Mouse (Mus musculus): ENCODE data around the gene Klc2. TPM values are rescaled to one million over a fixed set of nuclear protein-coding genes. Genes with fewer than 3 reads are reported as not detected.
"Not testable (repeated sequence)": the region's sequence is repeated elsewhere in the genome, so short reads cannot be mapped to it uniquely, and the experiment has no call there.

The Klc2 gene
- 73.7 and 80.2 TPM in 2 replicates for polyA plus RNA-seq (2015; fragmentation: Nextera tagmentation; extraction: Ambion mirVana)

DNA sequence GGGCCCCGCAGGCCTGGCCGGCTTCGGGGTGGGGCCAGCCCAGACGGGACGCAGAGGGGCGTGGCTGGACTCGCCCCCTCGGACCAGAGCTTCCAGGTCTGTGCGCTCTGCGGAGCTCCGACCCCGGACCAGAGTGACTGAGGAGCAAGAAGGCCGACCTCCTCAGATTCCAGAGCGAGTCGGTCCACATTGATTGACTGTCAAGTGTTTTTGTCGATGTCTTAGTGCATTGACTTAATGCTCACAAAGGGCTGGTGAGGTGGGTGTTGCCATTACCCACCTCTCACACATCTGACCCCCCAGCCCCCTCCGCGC lies at the start of gene Klc2:
TSS of gene Klc2 (minus strand) at position 177 of the 315 bp plus-strand sequence.
- Histone ChIP-seq H3K27me3 (no peaks in the 10 kb centered on the region), H3K4me2 (peak within 1 kb of the TSS; percentile 89), H3K9ac (peak within 1 kb of the TSS; percentile 94), H3K4me1 (replicated peaks) (peaks cover 26% of the 10 kb centered on the region), H3K4me3 (peak within 1 kb of the TSS; percentile 88), H3K27ac (replicated peaks) (peak within 1 kb of the TSS; percentile 95), H3K9me3 (no peaks in the 10 kb centered on the region), H3K36me3 (peaks cover 23% of the 10 kb centered on the region)
- WGBS = under 1% methylated on average over 18 of the region's 18 CpGs
- ATAC-seq (ENCODE audit: low read depth) = no peak; the same call in 1 of the 2 replicates

DNA sequence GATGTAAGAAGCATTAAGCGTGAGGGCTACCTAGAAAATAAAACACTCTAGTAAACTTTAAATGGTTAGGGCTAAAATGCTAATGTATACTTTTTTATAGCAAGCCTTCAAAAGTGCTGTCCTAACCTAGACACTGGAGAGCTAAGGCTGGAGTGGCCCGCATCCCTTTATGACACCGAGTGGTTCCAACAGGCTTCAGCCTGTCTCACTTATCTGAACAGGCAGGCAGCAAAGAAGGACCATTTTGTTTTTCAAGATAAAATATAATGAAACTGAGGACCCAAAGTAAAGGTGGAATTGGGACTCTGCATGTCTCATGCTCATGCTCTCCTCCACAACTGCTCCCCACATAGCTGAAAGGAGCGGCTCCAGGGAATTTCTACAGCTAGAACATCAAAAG lies 49.1 kb upstream of the Klc2 start:
- H3K36me3 ChIP-seq = peaks cover 15% of the 10 kb centered on the region; the same call in 1 of the 2 replicates
- H3K27me3 ChIP-seq = no peaks in the 10 kb centered on the region
- no peak for ATAC-seq (ENCODE audit: low read depth)
- H3K27ac ChIP-seq (replicated peaks) = no peak overlapping the region
- no peaks in the 10 kb centered on the region for H3K9me3 ChIP-seq
- H3K4me3 ChIP-seq = no peak overlapping the region
- 90% methylated on average over 4 of the region's 4 CpGs for whole genome bisulfite sequencing
- H3K4me2 ChIP-seq = no peak overlapping the region
- H3K9ac ChIP-seq = no peak overlapping the region
- H3K4me1 ChIP-seq (replicated peaks) = no peaks in the 10 kb centered on the region

DNA sequence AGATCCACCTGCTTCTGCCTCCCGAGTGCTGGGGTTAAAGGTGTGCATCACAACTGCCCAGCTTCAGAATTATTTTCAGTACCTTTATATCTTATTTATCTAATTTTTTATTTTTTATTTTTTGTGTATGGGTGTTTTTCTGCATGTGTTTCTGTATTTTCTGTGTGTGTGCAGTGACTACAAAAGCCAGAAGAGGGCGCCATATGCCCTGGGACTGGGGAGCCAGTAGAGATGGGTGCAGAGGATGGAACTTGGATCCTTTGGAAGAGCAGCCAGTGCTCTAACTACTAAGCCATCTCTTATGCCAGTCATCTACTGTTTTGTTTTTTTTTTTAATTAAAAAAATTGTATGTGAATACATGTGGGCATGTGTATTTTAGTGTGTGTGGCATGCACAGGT lies 46.0 kb upstream of the Klc2 start:
- peaks cover 25% of the 10 kb centered on the region for H3K36me3 ChIP-seq
- ATAC-seq (ENCODE audit: low read depth) = no peak
- no peak overlapping the region for H3K27ac ChIP-seq (replicated peaks)
- no peaks in the 10 kb centered on the region for H3K9me3 ChIP-seq
- H3K9ac ChIP-seq = no peak overlapping the region
- H3K27me3 ChIP-seq = no peaks in the 10 kb centered on the region
- H3K4me2 ChIP-seq = no peak overlapping the region
- 61% methylated on average over 2 of the region's 2 CpGs for WGBS
- H3K4me3 ChIP-seq = no peak overlapping the region
- H3K4me1 ChIP-seq (replicated peaks) = no peaks in the 10 kb centered on the region

DNA sequence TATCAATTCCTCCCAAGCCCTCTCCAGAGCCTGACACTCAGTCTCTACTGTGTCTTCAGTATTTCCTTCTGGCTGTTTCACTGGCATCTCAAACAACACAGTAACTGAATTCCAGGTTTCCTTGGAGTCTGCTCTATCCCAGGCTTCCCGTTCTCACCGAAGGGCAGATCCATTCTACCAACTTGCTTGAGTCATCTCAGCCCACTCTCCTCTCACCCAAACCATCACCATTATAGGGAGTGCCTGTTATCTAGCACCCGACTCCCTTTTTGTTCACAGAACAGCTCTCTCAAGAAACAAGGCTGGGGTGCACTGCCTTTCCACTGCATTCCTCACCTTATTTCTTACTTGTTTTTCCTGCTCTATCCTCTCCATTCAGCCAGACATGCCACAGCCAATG lies 43.6 kb upstream of the Klc2 start:
- no peak overlapping the region for H3K27ac ChIP-seq (replicated peaks)
- H3K9me3 ChIP-seq = no peaks in the 10 kb centered on the region
- H3K9ac ChIP-seq = no peak overlapping the region
- ATAC-seq (ENCODE audit: low read depth) = no peak
- H3K27me3 ChIP-seq = no peaks in the 10 kb centered on the region
- no peak overlapping the region for H3K4me2 ChIP-seq
- WGBS = 92% methylated on average over 3 of the region's 3 CpGs
- no peak overlapping the region for H3K4me3 ChIP-seq
- H3K36me3 ChIP-seq = peaks cover 28% of the 10 kb centered on the region
- no peaks in the 10 kb centered on the region for H3K4me1 ChIP-seq (replicated peaks)

DNA sequence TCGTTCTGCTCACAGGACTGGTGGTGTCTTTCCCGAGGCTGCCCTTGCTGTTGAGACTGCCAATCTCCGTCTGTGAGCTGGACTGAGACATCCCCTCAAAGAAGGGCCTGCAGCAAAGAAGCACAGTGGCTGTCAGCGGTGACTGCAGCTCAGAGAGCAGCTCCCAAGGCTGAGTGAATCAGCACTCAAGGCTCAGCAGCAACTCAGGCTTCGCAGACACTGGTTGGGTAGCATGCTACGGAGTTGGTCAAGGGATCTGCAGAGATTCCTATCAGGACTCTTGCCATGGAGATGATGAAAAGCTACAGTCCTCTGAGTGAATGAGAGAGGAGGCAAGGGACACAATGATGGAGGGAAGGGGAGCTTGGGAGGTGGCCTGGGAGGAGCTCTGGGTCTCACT lies 33.9 kb upstream of the Klc2 start:
- Histone ChIP-seq H3K4me2 (no peak overlapping the region), H3K4me3 (no peak overlapping the region), H3K36me3 (peaks cover 46% of the 10 kb centered on the region), H3K27me3 (no peaks in the 10 kb centered on the region), H3K4me1 (replicated peaks) (0 out of 2 replicates have a peak, but pooled peaks cover 3% of the 10 kb centered on the region), H3K27ac (replicated peaks) (0 out of 2 replicates have a peak overlapping the region, but pooled peaks have one; percentile 6), H3K9me3 (no peaks in the 10 kb centered on the region), H3K9ac (no peak overlapping the region)
- no peak for ATAC-seq (ENCODE audit: low read depth)
- 88% methylated on average over 6 of the region's 6 CpGs for WGBS

DNA sequence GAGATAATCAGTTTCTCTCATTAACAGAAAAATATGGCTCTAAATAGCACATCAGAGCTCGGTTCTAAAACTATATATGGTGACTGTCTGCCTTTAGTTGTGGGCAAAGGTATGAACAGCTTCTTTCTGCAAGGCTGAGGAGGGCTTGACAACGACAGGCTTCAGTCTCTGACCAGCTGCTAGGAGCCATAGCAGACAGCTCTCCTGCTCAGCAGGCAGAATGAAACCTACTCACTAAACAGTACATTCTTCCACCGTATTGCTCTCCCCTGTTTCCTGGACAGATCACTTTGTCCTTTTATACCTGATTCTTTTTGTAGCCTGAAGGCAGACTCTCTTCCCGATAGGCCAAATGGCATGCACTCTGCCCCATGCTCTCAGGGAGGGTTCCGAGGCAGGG lies 33.4 kb upstream of the Klc2 start:
- H3K4me3 ChIP-seq = no peak overlapping the region
- no peak overlapping the region for H3K9ac ChIP-seq
- H3K36me3 ChIP-seq = peaks cover 46% of the 10 kb centered on the region
- WGBS = 83% methylated on average over 5 of the region's 5 CpGs
- peak; percentile 27 for ATAC-seq (ENCODE audit: low read depth)
- no peak overlapping the region for H3K4me2 ChIP-seq
- H3K27me3 ChIP-seq = no peaks in the 10 kb centered on the region
- H3K9me3 ChIP-seq = no peaks in the 10 kb centered on the region
- 0 out of 2 replicates have a peak, but pooled peaks cover 3% of the 10 kb centered on the region for H3K4me1 ChIP-seq (replicated peaks)
- H3K27ac ChIP-seq (replicated peaks) = peak overlapping the region; percentile 6; the same call in 1 of the 2 replicates

DNA sequence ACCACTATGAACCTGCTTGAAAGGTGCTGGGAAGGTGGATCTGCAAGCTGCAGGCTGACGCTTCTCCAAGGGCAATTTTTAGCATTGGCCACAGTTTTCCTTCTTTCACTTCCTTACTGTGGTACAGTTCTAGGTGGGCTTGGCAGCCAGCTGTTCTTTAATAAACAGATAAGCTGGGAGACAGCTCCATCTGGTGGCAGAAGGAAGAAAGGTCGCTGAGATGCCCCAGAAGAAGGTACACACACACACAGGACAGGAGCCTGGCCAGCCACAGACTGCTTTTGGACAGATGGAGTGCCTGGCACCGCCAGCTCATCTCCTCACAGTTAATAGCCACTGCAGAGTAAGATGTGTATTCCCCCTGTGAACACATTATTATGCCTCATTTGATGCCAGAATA lies 33.0 kb upstream of the Klc2 start:
- no peak overlapping the region for H3K9ac ChIP-seq
- WGBS = 32% methylated on average over 3 of the region's 3 CpGs
- no peak overlapping the region for H3K4me2 ChIP-seq
- H3K27ac ChIP-seq (replicated peaks) = peak overlapping the region; percentile 6
- ATAC-seq (ENCODE audit: low read depth) = peak; percentile 74
- no peaks in the 10 kb centered on the region for H3K27me3 ChIP-seq
- H3K9me3 ChIP-seq = no peaks in the 10 kb centered on the region
- peaks cover 48% of the 10 kb centered on the region for H3K36me3 ChIP-seq
- H3K4me3 ChIP-seq = no peak overlapping the region
- H3K4me1 ChIP-seq (replicated peaks) = 0 out of 2 replicates have a peak, but pooled peaks cover 3% of the 10 kb centered on the region

DNA sequence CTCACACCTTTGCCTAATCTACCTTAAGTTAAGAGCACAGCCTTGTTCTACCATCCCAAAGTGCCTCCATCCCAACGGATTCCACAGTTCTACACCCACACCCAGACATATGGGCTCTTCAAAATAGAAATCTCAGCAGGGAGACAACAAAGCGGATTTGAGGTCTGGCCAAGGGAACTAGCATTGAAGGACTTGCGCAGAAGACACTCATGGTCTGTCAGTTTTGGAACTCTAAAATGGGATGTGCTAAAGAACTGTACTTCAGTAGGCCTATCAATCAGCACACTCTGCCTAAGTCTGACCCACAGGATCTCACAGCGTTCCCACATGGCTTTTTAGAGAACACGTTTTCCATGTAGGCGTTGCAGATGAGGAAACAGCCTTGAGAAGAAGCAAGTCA lies 32.0 kb upstream of the Klc2 start:
- ATAC-seq (ENCODE audit: low read depth) = no peak
- Histone ChIP-seq H3K4me2 (no peak overlapping the region), H3K36me3 (peaks cover 48% of the 10 kb centered on the region), H3K4me3 (no peak overlapping the region), H3K9ac (no peak overlapping the region), H3K9me3 (no peaks in the 10 kb centered on the region), H3K4me1 (replicated peaks) (0 out of 2 replicates have a peak, but pooled peaks cover 3% of the 10 kb centered on the region), H3K27me3 (no peaks in the 10 kb centered on the region), H3K27ac (replicated peaks) (no peak overlapping the region)
- 93% methylated on average over 6 of the region's 6 CpGs for WGBS

DNA sequence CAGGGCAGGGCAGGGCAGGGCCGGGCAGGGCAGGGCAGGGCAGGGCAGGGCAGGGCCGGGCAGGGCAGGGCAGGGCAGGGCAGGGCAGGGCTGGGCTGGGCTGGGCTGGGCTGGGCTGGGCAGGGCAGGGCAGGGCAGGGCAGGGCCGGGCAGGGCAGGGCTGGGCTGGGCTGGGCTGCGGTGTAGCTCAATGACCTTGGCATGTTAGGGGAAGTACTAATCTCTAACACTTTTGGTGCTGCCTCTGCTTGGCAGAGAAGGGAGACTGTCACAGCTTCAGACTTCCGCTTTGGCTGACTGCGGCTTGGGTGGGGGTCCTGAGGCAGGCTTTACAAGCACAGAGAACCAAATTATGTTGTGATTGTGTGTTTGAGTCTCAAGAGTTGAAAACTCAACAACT lies 30.7 kb upstream of the Klc2 start:
- H3K27ac ChIP-seq (replicated peaks); ATAC-seq (ENCODE audit: low read depth); H3K4me2 ChIP-seq; H3K9me3 ChIP-seq; H3K9ac ChIP-seq; H3K27me3 ChIP-seq; H3K4me1 ChIP-seq (replicated peaks); H3K4me3 ChIP-seq: not testable (repeated sequence)
- 88% methylated on average over 6 of the region's 6 CpGs for WGBS
- H3K36me3 ChIP-seq = peaks cover 57% of the 10 kb centered on the region

DNA sequence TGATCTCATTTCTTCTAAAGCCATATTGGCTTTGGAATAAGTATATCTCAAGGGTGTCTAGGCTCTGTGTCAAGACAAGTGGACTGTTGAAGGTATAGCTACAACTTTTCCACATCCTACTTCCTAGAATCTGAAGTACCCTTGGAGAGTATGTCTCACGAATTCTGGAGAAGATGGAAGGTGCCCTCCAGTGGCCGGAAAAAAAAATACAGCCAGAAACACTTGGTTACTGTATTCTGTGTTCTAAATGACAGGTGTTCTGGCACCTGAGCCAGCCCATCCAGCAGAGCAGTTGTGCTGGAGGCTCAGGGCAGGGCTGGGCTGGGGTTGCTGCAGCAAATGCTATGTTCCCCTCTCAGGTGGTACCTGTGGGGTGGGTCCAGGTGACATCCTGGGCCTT lies 21.3 kb upstream of the Klc2 start:
- ATAC-seq (ENCODE audit: low read depth) = peak; percentile 40
- H3K36me3 ChIP-seq = peaks cover 82% of the 10 kb centered on the region
- H3K27ac ChIP-seq (replicated peaks) = no peak overlapping the region
- no peaks in the 10 kb centered on the region for H3K9me3 ChIP-seq
- 2% methylated on average over 2 of the region's 2 CpGs for WGBS
- no peak overlapping the region for H3K4me3 ChIP-seq
- H3K27me3 ChIP-seq = no peaks in the 10 kb centered on the region
- H3K4me1 ChIP-seq (replicated peaks) = no peaks in the 10 kb centered on the region
- H3K9ac ChIP-seq = 0 out of 2 replicates have a peak overlapping the region, but pooled peaks have one; percentile 9
- no peak overlapping the region for H3K4me2 ChIP-seq

DNA sequence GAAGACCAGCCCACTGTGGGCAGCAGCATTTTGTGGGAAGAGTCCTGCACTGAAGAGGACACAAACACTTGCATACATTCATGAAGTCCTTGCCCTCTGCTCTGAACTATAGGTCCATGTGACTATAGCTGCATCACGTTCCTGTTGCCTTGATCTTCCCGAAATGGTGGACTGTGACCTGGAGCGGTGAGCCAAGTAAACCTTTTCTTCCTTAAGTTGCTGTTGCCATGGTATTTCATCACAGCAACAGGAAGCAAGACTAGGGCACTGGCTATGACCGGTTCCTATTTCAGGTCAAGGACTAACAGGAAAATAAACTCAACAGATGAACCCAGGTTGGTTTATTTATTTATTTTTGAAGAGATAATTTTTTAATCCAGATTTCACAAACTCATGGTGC lies 12.9 kb upstream of the Klc2 start:
- Histone ChIP-seq H3K36me3 (peaks cover 31% of the 10 kb centered on the region), H3K4me3 (no peak overlapping the region), H3K27me3 (no peaks in the 10 kb centered on the region), H3K9me3 (no peaks in the 10 kb centered on the region), H3K4me2 (no peak overlapping the region), H3K27ac (replicated peaks) (no peak overlapping the region), H3K4me1 (replicated peaks) (no peaks in the 10 kb centered on the region), H3K9ac (no peak overlapping the region)
- ATAC-seq (ENCODE audit: low read depth) = no peak
- 83% methylated on average over 4 of the region's 4 CpGs for WGBS

DNA sequence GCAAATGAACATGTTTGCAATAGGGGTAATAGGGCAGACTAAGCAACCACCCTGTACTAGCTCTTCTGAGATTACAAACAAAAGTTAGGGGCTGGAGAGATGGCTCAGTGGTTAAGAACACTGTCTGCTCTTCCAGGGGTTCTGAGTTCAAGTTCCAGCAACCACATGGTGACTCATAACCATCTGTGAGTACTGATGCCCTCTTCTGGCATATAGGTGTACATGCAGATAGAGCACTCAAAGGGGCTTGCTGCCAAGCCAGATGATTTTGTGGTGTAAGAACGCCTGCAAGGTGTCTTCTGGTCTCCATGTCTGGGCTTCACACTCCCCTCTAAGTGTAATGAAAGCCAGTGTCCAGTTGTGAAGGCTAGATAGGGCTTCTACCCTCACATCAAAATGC lies 11.4 kb upstream of the Klc2 start:
- H3K9me3 ChIP-seq = no peaks in the 10 kb centered on the region
- no peak overlapping the region for H3K4me3 ChIP-seq
- H3K27me3 ChIP-seq = no peaks in the 10 kb centered on the region
- H3K4me1 ChIP-seq (replicated peaks) = no peaks in the 10 kb centered on the region
- H3K9ac ChIP-seq = no peak overlapping the region
- no peak overlapping the region for H3K27ac ChIP-seq (replicated peaks)
- peaks cover 18% of the 10 kb centered on the region for H3K36me3 ChIP-seq
- no peak overlapping the region for H3K4me2 ChIP-seq
- WGBS = 42% methylated on average over 1 of the region's 1 CpGs
- ATAC-seq (ENCODE audit: low read depth) = no peak

DNA sequence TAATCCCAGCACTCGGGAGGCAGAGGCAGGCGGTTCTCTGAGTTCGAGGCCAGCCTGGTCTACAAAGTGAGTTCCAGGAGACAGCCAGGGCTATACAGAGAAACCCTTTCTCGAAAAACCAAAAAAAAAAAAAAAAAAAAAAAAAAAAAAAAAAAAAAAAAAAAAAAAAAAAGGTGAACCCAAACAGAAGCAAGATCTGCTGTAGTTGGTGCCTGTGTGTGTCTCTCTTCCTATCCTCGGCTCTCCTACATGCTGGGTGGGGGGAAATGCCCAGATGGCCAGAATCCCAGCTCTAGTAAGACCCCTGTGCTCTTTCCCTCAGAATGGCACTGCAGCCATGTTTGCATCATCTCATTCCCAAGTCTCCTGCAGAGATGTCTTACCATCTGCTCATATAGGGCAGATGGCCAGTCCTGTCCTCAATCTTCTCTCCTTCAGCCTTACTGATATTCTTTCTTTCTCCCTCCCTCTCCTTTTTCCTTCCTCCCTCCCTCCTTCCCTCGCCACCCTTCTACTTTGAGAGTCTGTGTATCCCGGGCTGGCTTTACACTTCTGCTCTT lies 5.8 kb upstream of the Klc2 start:
- H3K4me2 ChIP-seq = no peak overlapping the region
- H3K27me3 ChIP-seq = no peaks in the 10 kb centered on the region
- no peak overlapping the region for H3K4me3 ChIP-seq
- H3K9ac ChIP-seq = no peak overlapping the region
- no peaks in the 10 kb centered on the region for H3K9me3 ChIP-seq
- 73% methylated on average over 7 of the region's 7 CpGs for WGBS
- no peak overlapping the region for H3K27ac ChIP-seq (replicated peaks)
- H3K4me1 ChIP-seq (replicated peaks) = peaks cover 2% of the 10 kb centered on the region
- no peak for ATAC-seq (ENCODE audit: low read depth)
- no peaks in the 10 kb centered on the region for H3K36me3 ChIP-seq

Data from neural tube, embryonic 13.5 days (tissue).